Mouse (Mus musculus): ENCODE measurements around the gene Optn.

Optn gene

DNA sequence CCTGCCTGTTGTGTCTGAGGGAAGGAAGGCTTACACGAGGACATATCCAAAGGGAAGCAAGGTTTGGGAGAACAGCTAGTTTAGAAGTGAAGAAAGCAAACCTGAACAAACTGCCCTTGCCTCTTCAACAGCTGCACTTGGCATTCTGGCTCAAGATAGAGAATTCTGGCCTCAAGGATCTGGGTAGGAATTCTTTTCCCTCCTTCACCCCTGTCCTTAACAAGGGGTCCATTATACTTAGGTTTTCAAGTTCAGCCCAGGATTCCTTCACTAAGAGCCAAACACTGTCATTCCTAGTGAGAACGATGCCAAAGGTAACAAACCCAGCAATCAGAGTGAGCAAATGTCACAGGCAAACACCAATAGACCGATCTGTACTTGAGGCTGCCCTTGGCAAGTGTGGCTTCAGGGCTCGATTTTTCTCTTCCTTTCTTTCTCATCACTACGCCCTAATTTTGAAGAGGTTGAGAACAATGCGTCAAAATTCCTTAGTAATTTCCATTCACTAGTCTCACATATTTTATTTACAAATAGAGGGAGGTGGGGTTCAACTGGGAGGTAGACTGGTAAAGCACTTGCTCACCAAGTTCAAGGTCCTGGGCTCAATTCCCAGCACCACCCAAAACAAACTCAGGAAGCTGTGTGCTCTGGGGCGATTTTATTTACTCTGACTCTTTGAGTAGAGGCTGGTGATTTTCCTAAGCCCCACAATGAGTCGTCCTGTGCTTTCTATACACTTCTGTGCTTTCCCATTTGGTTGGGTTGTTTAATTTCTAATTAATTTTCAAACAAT lies 76.3 kb downstream of the Optn start:
- DNase-seq (ENCODE audit: low spot score in 2 of 2) = no peak

DNA sequence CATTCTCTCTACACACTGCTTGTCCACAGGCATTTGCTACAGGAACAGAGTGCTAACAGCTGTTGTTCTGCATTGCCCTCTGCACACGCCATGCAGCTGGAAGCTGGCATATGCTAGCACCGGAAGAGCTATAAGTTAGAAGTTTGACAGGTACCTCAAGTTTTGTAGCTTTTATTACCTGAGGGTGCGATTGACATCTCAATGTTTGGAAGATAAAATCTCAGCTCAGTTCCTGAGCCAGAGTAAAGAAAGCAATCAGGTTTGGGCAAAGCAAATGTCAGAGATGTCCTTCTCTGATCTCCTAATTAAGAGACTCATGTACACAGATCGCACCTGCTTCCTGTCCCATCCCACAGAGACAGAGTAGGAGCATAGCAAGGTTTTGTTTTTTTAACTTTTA lies 77.1 kb downstream of the Optn start:
- DNase-seq (ENCODE audit: low spot score in 2 of 2) = no peak

DNA sequence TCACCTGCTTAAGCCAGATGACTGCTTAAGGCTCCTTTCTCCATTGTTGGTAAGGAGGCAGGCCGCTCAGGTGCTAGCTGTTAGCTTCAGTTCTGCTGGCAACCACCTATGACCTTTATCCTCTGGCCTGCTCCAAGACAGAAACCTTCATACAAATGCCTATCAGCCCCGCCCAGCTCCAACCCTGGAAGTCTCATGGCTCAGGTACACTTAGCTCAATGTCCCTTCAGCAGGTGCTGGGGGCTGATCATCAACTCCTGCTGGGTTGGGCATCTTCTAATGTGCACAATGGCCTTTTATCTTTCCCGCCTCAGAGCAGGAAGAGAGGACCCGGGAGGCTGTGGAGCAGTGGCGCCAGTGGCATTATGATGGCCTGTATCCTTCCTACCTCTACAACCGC lies 78.9 kb downstream of the Optn start:
- DNase-seq (ENCODE audit: low spot score in 2 of 2) = no peak

DNA sequence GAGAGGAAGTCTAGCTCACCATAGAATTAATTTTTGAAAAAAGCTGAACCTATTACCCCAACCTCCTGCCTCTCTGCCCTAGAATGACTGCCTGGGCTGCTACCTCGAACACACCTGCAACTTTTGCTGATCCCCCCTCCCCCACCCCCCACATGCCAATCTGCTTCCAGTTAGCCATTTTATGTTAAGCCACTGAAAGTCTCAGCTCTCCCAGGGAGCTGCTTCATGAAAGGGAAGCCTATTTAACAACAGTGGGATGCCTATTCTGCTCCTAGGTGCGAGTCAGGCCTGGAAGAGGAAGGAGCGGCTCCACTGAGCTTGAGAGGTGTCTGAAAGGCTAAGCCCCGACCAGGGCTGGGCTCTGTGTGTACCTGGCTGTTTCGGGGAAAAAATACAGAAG lies 79.9 kb downstream of the Optn start:
- no peak for DNase-seq (ENCODE audit: low spot score in 2 of 2)

DNA sequence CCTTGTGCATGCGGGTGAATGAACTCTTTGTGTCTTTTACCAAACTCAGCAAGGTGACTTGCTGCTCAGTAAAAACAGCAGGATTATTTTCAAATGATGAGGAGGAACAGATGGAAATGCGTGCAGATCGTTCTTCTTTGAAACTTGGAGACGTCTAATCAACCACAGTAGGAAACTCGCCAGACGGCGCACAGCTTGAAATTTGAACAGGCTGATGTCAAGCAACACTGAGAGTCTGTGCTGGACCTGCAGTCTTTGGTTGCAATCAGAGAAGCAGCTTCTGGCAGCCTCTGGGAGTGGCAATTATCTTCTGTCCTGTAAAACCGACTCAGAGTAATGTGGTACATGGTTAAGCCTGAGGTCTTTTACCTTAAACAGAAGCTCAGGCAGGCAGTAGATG lies 85.8 kb downstream of the Optn start:
- DNase-seq (ENCODE audit: low spot score in 2 of 2) = no peak

DNA sequence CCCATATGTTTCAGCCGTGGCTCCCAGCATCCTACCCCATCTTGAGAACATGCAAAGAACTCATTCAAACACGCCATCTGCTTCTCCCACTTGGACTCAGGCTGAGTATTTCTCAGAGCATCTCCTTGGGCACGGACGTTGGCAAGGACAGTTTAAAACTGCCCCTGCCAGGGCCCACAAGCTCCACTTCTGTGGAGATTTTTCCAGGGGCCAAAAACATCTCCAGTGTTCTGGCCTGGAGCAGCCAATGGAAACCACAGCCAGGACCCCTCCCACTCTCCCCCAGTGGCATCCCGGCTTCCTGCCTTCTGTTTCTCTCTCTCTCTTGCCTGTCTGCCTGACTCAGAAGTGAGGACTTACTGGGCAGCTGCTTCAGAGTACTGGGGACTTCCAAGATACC lies 88.0 kb downstream of the Optn start, which contains the start of gene Ucma:
Ucma (plus strand) TSS at position 316 of the 400 bp plus-strand sequence.
- no peak for DNase-seq (ENCODE audit: low spot score in 2 of 2)
